Mouse (Mus musculus): Measurements from ENCODE around the gene Umad1. TPM values are rescaled to one million over a fixed set of nuclear protein-coding genes. Genes with fewer than 3 reads are reported as not detected.

Gene Umad1
- total RNA-seq, 2 experiments from 2014 or later: 12.5 to 15.2 TPM

DNA sequence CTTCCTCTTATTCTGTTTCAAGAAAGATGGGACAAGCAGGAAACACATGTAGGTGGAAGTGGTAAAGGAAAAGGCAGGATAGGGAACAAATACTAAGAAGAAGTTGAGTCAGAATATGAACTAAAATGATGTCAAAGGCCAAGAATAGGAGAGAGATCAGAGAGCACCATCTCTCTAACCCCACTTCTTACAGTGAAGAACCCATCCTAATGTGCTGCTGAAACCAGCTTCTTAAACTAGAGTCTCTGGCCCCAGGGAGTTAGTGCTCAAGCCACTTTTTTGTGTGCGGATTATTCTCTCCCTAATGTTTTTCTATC is 161.1 kb downstream of the Umad1 start:
- DNase-seq: no peak

DNA sequence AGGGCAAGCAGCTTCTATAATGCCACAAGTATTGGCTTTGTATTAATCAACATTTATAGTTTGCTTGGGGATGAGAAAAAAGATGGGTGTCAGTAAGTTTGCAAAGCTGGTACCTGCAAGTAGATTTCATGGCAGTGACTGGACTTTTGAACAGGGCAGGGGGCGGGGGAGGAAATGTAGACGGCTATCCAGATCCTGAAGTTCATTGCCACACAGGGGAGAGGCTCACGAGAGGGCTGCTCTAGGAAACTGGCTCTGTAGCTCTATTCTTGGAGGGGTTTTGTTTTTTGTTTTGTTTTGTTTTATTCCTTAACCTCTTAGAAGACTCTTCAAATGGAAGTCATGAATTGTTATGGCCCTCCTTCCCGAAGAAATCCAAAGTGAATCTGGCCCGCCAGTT is 162.3 kb downstream of the Umad1 start:
- no peak for DNase-seq

DNA sequence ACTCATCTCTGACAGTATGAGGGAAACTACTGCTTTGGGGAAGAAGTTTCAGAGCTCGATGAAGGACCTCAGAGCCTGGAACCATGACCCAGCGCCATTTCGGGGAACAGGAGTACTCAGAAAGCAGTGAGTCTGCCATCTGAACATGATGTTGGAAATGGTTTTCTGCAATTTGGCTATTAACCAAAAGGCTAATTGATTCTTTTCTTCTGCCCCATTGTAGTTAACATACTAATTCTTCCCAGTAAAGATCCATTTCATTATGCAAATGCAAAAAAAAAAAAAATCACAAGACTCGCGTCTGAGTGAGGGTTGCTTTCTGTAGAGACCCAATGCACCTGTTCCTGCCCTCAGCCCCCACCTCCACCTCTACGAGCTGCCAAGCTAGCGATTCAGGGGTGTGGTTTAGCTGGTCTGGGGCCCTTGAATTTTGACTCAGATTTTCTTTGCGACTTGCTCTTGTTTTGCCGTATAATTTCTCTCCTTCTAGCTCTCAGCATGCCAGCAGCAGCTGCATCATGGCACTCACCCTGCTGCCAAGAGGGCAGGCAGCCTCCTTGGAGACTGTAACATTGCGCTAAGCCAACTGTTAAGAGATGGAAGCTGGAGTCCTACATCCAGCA is 163.0 kb downstream of the Umad1 start:
- DNase-seq: no peak

DNA sequence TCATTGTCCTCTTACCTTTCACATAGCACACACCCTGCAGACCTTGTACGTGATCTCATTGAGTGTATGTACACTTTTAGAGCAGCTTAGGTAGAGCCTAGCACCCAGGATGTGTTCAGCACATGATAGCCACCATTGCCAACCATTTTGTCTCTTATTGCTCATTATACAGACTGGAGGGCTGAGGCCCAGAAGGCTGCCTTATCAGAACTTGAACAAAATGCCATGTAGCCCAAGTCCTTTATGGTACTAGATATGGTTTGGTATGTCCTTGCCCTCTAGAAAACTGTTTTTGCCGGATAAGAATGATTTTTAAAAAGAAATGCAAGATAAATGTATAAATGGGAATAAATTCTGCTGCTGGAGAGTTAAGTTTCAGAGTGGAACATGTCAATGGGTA is 164.1 kb downstream of the Umad1 start:
- no peak for DNase-seq

DNA sequence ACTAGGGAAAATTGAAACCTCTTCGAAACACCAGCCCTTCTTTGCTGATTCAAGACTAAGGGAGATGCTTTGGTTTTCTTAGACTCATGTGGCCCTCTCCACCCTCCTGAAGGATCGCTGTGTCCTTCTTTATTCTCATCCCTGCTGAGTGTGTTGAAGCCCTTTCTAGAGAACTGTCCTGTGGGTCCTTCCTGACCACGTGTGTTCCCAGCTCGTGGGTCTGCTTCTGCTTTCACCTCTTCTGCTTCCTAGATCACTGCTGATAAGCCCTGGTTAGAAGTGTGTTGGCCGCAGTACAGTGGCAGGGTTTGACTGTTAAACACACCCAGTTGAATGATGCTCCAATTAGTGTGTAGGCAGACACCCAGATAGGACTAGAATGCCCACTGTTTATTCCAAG is 168.6 kb downstream of the Umad1 start:
- DNase-seq: no peak

DNA sequence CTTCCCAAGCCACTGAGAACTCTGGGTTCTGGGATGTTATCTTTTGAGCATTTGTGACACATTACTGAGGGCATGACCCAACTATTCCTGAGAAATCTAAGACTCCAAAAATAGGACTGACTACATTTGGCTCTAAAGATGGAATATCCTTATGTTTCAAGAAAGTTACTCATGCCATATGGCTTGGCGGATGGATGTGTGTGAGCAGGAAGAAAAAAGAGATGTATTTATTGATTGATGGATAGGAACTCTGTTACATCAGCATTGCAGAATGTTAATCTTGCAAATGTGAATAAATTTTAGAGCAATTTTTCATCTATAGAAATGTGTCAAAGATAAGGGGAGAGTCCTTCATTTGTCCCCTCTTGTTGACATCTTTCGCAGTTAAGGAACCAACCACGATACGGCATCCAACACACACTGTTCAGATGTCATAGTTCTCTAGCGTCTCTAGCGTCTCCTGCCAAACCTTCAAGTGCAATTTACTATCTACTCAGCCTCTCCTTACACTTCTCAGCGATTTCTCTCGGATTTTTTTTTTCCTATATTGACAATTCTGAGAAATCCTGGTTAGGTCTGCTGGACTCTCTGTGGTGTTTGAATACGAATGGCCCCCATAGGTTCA is 171.6 kb downstream of the Umad1 start:
- DNase-seq: no peak

DNA sequence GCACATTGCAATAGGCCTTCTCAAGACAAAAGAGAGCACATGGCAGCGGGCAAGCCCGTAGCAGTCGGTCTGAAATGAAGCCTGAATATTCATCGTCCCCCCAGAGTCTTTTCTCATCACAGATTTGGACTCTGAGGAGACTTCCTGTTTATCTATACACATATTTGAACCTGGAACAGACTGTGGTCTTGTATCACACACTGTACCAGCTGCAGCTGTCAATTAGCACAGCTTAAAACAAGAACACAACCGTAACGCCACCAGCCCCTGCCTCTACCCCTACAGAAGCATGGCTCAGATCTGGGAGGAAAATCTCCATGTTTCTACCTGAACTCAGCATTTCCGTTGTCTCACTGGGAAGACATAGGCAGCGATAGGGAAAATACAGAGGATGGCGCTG is 174.1 kb downstream of the Umad1 start:
- DNase-seq: no peak

DNA sequence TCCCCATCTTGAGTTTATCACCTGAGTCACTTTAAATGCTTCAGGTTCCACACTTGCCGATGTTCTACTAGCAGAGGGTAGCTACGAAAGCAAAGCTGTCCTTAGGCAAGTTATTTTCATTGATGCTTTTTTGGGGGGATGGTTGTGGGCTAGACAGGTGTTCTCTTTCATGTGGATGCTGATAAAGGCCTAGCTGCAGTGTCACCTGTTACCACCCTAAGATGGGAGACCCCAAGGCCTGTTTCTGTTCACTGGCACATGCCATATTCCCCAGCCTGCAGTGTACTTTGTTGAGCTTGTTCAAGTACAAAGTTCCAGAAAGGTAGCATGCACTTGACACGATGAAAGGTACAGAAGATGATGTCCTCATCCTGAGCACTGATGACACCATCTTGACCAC is 178.8 kb downstream of the Umad1 start:
- no peak for DNase-seq

DNA sequence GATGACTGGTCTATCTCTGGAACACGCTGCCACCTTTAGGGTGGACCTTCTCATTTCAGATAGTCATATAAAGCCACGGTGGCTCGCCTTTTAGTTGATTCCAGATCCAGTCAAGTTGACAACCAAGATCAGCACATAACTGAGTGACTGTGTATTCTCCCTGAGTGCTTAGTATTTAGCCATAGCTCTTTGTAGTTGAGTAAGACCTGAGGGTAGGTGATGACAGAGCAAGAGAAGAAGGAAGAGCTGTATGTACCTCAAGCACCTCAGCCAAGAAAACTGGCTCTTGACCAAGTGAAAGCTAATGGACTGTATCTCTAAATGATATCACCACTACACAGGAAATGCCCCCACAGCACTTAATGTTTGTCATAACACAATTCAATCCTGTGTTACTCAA is 182.7 kb downstream of the Umad1 start:
- no peak for DNase-seq

DNA sequence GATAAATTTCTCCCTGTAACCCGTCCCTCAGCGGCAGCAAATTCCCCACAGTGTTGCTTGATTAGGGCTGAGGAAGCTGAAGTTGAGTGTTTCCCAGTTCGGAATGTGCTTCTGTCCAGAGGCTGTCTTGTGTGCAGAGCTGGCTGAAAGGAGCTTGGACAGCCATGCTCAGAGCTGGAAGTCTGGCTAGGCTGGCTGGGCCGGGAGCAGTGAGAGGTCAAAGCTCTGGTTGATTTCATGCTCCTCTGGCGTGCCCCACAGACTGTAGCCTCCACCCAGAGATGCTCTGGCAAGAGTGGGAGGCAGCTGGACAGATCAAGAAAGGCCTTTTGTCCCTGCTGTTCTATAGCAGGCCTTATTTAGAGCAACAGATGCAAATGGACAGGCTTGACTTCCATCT is 187.7 kb downstream of the Umad1 start:
- peak; percentile 55 for DNase-seq

DNA sequence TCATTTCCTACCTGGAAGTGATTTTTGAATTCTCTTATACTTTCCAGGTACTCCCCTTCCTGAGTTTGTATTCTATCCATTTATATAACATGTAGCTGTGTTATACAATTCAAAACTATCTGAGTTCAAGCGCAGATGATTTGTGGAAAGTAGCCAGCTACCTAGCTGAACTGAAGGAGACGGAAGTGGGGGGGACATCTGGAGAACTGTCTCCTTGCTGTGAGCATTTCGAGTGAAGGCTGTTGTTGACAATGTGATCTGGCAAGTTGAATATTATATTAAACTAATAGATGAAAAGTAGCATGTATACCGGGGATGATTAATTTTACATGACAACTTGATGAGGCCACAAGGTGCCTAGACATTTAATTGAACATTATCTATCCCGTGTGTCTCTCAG is 196.5 kb downstream of the Umad1 start:
- no peak for DNase-seq

DNA sequence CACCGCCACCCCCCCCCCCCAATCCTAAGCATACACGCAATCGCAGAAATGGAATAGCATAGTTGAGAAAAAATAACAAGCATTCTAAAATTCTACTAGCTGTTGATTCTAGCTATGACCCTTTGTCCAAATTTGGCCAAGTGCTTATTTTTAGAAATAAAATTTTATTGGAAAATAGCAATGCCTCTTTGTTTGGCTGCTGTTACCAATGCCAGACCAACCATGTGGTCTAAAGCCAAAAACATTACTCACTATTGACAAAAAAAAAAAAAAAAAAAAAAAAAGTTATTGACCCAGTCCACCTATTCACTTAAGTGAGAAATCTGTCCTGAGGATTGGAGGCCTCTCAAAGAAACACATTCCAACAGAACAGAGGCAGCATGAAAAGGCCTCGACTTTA is 199.5 kb downstream of the Umad1 start:
- no peak for DNase-seq

DNA sequence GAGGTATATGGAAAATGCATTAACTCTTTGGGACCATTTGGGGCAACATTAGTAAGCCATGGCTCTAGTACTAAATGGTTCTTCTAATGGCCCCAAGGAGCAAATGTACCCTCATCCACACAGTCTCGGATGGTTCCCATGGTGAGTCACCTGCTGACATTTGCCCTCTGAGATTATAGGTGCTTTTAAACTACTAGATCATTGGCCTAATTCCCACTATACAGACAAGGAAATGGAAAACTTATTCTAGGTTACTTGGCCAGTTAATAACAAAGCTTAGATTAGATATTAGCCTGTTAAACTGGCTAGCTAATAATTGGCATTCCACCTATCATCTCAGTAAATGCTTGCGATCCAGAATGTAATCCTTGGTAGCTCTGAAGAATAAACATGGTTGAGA is 203.4 kb downstream of the Umad1 start:
- DNase-seq: no peak

DNA sequence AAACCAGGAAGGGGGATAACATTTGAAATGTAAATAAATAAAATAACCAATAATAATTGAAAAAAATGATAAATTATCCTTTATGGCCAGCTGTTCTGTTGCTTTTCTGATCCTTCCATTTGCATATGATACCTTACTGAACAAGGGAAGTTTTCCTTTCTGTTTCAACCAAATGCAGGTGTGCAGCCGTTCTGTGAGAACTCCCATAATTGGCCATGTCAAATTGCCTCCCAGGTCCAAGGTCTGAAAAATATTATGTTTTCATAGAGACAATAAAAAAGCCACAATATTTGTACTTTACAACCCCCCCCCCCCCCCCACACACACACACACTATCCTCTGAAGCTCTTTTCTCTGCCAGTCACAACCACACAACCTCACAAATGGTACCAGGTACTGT is 206.3 kb downstream of the Umad1 start:
- no peak for DNase-seq

DNA sequence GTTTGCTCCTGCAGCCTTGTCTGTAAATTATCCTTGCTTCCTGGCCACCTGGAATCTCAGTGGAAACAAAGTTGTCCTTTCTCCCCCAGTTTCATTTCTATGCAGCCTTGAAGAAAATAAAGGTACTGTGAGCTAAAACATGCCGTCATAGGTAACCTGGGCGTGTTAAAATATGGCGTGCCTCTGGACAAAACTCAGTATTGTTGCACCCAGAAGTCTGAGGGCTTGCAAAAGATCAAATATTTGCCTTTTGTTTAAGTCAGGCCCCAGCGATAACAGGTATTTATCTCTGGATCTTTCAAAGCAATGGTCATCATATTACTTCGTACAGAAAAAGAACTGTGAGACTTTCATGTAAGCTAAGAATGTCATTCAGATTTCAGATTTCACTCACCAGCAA is 206.9 kb downstream of the Umad1 start:
- no peak for DNase-seq

DNA sequence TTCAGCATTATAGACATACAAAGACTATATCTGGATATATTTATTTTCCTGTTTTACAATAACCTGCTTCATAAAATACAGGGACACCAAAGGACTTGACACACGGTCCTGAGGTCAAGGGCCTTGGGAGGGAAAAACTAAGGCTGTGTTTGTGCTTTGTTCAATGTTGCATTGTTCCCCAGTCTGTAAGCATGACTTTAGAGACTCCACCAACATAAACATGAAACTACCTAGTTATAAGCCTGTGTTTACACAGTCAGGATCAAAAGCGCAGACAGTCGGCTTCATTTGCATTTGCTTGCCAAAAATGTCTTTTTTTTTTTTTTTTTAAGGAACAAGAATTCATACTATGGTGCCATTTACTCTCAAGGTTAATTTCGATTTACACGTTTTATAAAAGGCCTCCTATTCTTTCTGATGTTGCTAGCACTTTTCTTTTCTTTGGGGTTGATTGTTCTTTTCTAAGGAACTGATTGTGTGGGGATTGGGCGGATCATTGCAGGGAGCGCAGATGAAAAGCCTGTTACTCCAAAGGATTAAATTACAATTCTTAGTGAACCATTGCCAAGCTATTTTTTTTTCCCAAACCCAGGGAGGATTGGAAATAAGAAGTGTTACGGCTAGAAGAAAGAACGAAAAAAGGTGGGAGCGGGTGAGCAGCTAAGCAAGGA is 208.7 kb downstream of the Umad1 start:
- no peak for DNase-seq

DNA sequence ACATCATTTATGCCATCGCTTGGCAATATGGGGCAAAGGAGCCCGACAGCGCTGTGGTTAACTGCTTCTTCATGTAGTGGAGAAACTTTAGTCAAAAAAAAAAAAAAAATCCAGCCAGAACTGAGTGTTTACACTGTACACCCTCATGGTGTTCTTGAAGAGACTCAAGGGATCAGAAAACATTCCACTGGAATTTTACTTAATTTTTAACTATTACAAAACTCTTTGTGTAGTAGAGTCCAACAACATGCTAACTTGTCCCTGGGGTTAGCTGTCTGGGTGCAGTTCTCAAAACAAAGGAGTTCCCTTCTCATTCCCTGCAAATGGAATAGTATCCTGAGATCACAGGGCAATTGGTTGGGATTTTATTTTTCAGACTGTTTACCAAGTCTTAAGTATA is 210.8 kb downstream of the Umad1 start:
- no peak for DNase-seq

DNA sequence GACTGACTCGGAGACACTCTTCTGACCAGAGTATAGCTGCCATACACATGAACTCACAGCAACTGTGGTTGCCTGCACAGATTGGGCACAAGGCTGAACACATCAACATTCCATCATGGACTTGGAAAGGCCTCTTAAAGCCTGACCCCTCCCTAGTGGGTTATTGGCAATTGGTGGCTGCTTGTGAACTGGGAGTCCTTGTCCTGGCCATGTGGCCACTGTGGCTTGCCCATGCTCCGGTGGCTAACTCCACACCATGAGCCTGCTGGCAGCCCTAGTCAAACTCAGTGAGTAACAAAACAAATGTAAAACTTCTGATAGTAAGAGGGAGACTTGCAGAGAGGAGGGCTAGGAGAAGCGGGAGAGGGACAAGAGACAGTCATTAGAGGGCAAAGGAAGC is 213.0 kb downstream of the Umad1 start:
- no peak for DNase-seq

DNA sequence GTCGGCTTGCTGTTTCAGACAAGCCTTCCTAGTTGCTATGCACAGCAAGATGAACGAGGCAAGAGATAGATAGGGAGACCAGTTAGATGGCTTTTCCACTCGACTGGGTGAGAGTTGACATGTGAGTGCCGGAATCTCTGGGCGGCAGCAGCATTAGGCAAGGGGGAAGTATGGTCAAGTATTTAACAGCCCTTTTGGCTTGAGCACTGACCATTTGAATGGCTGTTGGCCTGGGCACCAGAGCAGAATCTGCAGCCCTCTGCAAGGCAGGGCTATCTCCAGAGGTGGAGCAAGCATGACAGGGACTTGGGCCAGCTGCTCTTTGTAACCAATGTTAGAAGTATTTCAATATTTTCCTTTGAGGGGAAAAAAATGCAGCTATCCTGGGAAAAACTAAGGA is 213.8 kb downstream of the Umad1 start:
- DNase-seq: peak; percentile 29

DNA sequence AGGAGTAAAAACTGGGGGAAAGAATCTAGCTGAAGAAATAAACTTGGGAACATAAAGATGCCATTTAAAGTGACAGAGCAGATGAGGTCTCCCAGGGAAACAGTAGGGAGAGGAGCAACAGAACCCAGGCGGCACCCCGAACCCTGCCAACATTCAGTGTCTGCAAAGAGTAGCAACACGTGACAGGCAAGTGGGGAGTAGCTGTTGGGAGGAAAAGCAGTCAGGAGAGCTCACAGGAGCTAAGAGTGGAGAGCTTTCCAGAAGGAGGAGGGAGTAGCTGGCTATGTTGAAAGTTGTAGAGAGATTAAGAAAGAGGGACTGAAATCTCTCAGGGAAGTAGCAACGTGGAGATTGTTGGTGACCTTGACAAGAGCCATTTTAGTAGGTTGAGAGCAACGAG is 214.4 kb downstream of the Umad1 start:
- peak; percentile 30 for DNase-seq

DNA sequence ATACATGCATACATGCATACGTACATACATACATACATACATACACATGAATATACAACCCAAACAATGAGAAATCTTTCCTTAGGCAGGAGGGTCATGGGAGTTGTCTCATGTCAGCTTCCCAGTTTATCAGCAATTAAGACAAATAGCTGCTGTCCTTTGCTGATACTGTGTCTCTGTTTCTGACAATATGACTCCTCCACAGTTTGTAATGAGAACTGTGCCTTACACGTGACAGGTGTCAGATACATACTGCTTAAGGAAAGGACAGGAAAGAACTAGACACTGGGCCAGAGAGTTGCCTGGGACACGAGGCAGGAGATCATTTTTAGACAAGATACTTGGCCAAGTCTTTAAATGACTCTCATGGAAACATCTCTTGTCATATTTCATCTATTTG is 215.2 kb downstream of the Umad1 start:
- no peak for DNase-seq

DNA sequence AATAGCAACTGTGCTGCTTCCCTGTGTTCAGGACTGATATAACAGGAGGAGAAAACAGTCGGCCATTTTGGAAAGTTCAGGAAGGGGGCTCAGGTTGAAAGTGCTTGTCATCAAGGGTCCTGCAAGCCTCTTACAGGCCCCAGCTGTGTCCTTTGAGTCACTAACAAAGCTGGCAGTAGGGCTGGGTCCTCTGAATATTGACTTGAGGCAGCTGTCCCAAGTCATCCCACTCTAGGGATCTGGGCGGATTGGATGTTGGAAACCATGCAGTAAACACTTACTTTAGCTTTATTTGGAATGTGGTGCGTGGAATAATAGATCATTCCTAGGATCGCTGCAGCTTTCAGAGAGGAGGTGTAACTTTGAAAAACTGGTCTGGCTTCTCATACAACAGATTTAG is 215.7 kb downstream of the Umad1 start:
- no peak for DNase-seq

DNA sequence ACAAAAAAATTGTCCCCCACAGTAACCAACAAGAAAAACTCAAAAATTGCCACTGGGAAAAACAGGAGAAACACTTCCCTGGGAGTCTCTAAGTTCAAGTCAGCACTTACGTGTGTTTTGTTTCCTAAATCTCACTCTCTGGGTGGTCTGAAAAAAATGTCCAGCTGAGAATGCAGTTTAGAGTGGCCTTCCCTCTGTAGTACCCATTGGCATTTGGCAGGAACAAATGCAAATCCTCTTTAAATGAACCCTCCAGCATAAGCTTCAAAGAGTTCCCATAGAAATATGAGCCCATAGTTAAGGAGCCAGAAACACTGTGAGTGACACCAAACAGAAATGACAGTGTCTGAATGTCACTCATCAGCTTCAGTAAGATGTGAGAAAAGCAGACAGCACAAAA is 220.1 kb downstream of the Umad1 start:
- no peak for DNase-seq

DNA sequence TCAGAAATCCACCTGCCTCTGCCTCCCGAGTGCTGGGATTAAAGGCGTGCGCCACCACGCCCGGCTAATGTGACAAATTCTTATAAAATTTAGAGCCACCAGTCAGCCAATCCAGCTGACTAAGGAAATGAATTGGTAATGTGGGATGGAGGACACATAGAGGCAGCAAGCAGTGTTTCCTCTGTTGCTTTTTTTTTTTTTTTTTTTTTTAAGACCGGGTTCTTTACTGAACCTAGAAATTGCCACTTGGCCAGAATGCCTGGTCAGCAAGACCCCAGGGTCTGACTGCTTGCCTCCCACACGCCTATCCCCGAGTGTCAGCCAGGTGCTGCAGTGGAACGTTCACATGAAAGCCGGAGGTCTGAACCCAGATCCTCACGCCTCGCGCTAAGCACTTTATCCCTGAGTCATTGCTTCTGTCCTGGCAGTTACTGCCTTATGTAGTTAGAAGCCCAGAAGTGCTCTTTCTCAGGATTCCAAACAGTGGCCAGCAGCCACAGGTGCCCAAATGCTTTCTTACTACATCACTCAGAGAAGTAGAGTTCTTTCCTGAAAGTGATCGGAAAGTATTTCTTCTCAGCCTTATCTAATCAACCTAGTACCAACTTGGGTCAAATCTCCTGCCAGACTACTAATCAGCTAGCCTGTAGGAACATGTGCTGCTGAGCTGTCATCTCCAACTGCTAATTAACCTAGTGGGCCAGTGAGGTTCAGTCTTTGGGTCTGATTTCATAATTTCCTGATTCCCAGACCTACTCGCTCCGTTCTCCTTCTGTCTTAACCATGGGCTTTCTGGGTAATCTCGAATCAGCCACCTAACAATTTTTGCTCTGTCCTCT is 225.6 kb downstream of the Umad1 start:
- no peak for DNase-seq

All from heart, postnatal 4 days (tissue).